Mouse (Mus musculus): ENCODE data around the gene Cntnap2. TPM values are rescaled to one million over a fixed set of nuclear protein-coding genes. Genes with fewer than 3 reads are reported as not detected.
"Not testable (repeated sequence)": the region's sequence is repeated elsewhere in the genome, so short reads cannot be mapped to it uniquely, and the experiment has no call there.

Cntnap2 gene
- total RNA-seq, 2 experiments from 2014 or later = 118 to 122 TPM

DNA sequence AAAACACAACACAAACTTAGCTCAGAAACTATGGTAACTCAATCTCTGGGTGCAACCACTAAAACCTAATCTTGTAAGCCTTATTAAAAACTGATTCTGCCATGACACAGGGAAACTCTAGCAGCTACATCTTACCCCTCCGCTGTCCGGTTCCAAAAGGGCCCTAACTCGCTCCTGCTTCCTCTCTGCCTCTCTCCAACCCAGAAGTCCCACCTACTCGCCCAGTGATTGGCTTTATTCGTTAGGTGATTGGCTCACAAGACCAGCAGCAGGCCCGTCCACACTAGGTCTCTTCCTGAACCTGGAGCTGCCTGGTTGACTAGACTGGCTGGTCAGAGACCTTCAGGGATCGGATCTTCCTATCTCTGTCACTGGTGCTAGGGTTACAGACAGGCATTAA, 2131.1 kb downstream of the Cntnap2 start:
- intact Hi-C loops (cut with DNase I) = loop anchor here (5.0 kb wide), 1 partner anchor 102 kb away; no protein-coding TSS in a partner anchor
- DNase-seq (ENCODE audit: low spot score in 2 of 2) = no peak

DNA sequence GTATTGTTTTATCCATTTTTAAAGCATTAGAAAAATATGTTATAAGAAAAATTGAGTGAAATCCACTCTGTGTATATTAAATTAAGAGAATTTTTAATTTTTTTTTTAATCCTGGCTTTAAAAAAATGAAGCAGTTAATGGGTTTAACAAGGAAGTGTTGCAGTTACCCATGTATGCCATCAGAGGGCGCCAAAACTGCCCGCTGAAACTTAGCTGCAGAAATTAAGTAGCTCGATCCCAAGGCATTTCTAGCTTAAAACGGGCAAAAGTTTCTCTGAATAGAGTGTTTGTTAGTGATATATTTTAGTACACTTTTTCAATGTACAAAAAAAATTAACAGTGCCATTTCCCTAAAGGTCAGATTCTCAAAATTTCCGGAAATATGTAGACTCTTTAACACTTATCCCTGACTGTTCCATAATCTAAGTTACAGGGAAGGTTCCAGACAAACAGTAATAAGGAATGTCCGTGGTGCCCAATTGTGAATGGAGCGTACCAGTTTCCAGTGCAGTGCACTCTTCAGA, 2132.2 kb downstream of the Cntnap2 start:
- intact Hi-C loops (cut with DNase I) = loop anchor here (5.0 kb wide), 1 partner anchor 101 kb away; no protein-coding TSS in a partner anchor
- DNase-seq (ENCODE audit: low spot score in 2 of 2) = peak; percentile 22 to 34

DNA sequence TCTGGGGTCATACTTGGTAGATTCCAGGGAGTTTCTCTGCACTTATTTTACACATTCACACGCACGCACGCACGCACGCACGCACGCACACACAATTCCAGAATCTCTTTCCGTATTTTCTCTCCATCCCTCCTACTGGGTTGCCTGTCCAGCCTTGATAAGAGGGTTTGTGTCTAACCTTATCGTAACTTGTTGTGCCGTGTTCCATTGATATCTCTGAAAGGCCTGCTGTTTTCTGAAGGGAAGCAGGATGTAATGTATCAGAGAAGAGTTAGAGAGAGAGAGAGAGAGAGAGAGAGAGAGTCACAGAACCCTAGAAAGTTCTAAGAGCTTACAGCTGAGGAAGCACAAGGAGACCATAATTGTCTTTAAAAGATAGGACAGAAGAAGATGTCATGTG, 2132.8 kb downstream of the Cntnap2 start:
- intact Hi-C loops (cut with DNase I) = loop anchor here (5.0 kb wide), 1 partner anchor 100 kb away; no protein-coding TSS in a partner anchor
- no peak for DNase-seq (ENCODE audit: low spot score in 2 of 2)

DNA sequence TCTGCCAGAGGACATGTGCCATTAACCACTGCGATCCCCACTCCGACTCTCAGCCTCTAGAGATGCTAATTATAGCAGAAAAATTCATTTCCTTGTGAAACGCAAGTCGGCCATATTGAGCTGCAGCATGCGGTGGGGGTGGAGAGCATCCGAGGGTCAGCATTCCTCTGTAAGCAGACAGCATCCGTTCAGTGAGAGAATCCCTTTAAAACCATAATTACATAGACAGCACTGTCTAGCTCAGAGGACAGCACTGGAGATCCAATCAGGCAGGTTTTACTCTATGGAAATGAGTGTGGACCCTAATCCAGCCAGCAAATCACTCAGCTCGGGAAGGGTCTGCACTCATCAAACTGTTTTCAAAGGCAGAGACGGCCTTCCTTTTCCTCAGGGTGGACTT, 2133.3 kb downstream of the Cntnap2 start:
- no peak for DNase-seq (ENCODE audit: low spot score in 2 of 2)
- intact Hi-C loops (cut with DNase I) = loop anchor here (5.0 kb wide), 1 partner anchor 100 kb away; no protein-coding TSS in a partner anchor

DNA sequence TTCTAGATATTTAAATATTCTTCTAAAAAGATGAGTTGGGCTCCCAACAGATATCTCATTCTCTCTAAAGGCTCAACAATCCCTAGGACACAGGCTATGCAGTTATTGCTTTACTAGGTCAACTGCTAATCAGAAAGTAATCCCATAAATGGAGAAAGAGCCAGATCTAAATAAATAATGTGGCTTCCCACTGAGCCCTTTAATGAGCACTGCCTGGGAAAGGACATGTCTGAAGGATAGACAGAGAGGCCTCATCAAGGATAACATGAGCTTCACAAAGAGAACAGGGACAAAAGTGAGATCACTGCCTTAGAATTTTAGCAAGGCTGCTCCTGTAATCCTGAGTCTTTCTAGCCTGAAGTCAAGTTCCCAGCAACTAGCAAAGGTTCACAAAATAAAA, 2138.4 kb downstream of the Cntnap2 start:
- intact Hi-C loops (cut with DNase I) = no loop called here
- DNase-seq (ENCODE audit: low spot score in 2 of 2) = no peak

DNA sequence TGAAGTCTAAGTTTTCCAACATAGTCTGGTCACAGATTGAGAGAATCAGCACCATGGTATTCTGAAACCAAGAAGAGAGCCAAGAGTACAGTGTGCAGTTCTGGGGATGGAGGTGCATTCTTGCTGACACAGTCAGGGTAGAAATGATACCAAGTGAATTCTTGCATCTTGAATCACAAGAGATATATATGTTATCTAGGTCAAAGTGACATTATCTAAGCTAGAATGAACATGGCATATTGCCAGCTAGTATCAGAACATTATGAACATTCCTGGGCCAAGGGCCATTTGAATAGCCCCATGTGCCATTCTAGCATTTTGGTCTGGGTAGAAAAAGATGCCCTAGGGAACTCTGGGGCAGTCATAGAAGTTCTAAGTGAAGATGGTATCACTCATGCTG, 2141.5 kb downstream of the Cntnap2 start:
- DNase-seq (ENCODE audit: low spot score in 2 of 2) = no peak
- intact Hi-C loops (cut with DNase I) = loop anchor here (5.0 kb wide), 1 partner anchor 107 kb away; no protein-coding TSS in a partner anchor

DNA sequence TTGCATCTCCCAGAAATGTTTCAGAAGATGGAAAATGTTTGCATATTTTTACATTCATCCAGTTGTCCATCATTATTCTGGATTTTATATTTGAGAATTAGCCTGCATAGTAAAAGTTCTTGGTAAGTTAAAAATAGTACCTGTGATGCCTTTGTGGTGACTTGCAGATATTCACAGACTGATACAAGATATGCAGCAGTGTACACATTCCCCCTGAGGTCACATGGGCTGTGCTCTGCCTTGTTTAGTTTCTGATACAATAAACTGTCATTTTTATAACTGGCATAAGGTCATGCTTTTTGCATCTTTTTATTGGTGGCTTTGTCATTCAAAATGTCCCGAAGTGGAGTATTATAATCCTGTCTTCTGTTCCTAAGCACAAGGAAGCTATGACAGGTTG, 2148.9 kb downstream of the Cntnap2 start:
- no peak for DNase-seq (ENCODE audit: low spot score in 2 of 2)
- intact Hi-C loops (cut with DNase I) = no loop called here

DNA sequence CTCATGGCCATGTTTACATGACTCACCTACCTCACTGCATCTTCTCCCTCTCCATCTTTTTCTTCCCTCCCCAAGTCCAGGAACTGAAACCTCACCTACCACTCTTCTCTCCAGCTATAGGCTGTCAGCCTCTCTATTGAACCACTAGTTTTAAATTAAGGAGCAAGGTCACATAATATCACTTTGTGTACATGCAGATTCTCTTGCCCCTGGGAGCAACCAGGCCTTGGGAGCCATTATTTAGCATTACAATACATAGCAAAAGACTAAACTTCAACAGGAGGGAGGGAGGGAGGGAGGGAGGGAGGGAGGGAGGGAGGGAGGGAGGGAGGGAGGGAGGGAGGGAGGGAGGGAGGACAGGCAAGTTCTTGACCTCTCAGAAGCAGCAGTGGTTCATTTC, 2155.6 kb downstream of the Cntnap2 start:
- intact Hi-C loops (cut with DNase I) = no loop called here
- no peak for DNase-seq (ENCODE audit: low spot score in 2 of 2)

DNA sequence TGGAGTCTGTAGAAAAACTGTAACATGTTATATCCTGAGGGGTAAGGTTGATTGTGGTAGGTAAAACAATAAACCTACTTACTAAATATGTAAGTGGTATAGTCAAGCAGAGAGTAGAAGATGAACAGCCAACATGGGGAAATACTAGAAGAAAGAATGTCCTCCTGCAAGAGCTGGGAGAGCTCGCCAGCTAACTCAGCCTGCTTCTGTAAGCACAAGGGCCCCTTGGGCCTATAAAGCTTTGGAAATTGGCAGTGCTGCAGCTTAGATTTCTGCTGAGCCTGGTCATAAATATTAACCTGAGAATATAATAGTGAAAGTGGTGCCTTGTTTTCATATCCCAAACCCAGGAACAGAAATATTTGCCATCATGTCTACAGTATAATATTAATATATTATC, 2164.4 kb downstream of the Cntnap2 start:
- intact Hi-C loops (cut with DNase I); DNase-seq (ENCODE audit: low spot score in 2 of 2): not testable (repeated sequence)

DNA sequence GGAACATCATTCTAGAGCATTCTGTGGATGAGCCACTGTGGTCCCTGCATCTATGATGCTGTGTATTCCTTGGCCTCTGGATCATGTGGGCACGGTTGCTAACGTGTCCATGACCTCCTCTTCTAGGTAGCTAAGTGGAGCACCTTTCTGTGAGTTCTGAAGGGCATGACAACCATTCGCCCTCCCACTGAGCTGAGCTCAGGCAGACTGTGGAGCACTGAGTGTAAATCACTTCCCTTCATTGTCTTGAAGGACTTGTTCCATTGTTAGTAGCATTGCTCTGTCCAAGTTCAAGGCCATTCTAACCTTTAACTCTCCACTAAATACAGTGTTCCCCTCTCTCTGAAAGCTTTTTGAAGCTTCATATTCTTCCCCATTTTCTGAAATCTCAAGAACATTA, 2166.2 kb downstream of the Cntnap2 start:
- DNase-seq (ENCODE audit: low spot score in 2 of 2); intact Hi-C loops (cut with DNase I): not testable (repeated sequence)

DNA sequence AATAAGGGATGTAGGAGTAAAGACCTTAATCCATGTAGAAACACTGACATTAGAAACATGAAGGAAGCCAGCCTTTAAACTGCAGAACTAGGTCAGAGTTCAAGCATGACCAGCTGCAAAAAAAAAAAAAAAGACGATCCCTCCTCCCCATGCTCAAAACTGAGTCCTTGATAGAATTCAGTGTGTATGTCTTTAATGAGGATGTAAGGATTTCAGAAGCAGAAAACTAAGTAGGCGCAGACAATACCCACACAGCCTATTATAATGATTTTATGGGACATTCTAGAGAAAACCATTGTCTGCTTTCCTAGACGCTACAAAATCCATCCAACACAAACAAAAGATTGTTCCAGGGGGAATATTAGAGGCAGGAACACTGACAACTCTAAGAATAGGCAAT, 2168.4 kb downstream of the Cntnap2 start:
- DNase-seq (ENCODE audit: low spot score in 2 of 2) = no peak
- intact Hi-C loops (cut with DNase I) = no loop called here

DNA sequence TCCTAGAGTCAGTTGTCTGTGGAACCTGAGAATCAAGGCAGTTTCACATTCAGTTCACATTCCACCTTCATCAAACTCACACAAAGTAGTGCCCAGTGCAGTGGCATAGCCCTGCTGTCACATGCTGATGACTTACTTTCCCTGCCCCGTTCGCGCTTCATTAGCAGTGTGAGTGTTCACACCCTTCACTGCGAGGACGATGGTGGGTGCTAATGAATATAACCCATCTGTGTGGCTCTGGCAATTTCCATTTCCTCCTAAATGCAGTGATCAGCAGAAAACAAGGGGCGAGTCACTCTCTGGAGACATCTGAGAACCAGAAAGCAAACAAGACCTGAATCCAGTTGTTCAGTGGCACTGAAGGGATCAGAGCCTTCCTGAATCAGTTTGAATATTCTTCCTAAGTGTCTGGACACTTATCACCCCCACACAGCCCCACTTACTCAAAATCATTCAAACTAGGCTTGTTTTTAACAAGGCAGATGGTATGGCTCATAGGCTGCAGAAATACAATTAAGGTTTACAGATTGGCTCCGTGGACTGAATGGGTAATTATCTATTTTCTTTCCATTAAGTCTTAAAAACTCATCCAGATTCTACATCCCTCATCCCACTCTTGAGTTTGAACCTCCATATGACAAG, 2169.6 kb downstream of the Cntnap2 start:
- no peak for DNase-seq (ENCODE audit: low spot score in 2 of 2)
- intact Hi-C loops (cut with DNase I) = no loop called here

DNA sequence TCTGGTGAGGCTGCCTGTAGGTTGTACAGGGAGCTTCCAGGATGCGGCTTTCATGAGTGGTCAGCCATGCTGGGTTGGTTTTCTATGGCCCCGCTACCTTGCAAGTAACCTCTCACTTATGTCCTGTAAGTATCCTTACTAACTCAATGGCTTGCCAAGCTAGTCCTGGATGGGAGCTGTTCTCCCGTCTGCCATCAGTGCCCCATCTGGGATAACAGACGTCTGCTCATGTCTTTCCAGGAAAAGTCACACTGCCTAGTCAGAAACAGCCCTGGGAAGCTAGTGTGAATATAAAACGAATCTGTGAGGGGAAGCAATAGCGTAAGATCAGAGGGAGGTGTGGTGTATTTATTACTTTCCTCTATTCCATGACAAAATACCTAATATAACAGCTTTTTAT, 2172.4 kb downstream of the Cntnap2 start:
- intact Hi-C loops (cut with DNase I) = no loop called here
- DNase-seq (ENCODE audit: low spot score in 2 of 2) = no peak

DNA sequence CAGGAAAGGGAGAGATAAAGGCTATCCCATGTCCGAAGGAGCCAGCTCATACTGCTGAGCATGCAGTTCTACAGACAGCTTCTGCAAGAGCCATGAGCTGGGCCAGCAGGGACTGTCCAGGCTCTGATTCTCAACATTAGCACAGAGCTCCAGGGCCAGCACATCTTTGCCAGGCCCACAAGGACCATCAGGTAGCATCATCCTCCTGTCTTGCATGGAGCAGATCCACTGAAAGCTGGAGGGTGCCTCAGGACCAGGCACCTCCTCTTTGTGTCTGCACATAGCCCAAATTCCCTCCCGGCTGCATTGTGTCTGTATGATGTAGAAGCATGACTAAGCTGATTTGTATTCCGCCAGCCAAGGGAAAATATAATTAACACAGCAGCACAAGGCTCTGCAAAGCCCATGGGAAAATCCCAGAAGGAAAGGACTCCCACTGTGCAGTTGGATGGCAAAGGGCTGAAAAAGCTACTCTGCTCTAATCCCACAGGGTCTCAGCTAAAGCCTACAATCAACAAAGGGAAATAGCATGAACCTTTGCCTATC, 2180.3 kb downstream of the Cntnap2 start:
- peak; percentile 52 to 60 for DNase-seq (ENCODE audit: low spot score in 2 of 2)
- intact Hi-C loops (cut with DNase I) = no loop called here

DNA sequence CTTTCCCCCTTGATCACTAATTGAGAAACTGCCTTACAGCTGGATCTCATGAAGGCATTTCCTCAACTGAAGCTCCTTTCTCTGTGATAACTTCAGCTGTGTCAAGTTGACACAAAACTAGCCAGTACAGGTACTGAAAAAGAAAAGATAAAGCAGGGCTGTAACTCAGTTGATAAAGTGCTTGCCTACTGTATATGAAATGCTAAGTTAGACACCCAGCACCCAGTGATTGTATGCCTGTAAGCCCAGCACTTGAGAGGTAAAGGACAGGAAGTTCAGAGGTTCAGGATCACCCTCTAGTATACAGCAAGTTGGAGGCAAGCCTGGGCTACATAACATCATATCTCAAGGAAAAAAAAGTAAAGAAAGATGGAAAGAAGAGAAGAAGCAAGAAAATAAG, 2182.2 kb downstream of the Cntnap2 start:
- intact Hi-C loops (cut with DNase I) = no loop called here
- DNase-seq (ENCODE audit: low spot score in 2 of 2) = no peak

DNA sequence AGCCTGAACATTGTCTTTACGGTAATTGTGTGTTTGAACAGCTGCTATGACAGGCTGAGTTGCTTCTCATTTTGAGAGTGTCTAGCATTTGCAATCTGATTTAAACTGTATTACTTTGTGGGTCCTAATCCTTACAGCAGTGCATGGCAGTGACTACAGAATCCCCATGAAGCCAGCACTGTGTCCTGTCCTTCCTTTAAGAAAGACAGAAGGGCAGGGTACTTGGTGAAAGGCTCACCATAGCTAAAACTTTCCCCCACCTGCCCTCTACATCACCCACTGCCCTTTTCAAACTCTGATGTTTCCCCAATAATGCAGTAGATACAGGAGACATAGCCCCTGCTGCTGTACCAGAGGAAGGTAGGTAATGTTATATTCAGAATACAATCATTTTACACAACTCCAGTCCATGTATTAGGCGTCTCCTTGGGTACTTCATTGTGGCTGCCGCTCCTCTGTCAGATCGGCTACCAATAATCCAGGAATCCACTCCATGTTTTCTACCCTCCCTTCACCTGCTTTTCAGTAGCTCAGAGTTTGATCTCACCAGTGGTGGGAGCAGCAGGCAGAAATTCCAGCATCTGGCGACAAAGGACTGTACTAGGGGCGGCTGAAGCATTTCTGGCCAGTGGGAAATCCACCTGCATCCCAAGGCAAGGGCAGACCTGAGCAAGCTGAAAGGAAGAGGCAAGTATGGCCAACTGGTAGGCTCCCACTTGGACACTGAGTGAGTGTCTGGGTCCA, 2184.9 kb downstream of the Cntnap2 start:
- intact Hi-C loops (cut with DNase I) = no loop called here
- peak; percentile 8 to 28 for DNase-seq (ENCODE audit: low spot score in 2 of 2)

DNA sequence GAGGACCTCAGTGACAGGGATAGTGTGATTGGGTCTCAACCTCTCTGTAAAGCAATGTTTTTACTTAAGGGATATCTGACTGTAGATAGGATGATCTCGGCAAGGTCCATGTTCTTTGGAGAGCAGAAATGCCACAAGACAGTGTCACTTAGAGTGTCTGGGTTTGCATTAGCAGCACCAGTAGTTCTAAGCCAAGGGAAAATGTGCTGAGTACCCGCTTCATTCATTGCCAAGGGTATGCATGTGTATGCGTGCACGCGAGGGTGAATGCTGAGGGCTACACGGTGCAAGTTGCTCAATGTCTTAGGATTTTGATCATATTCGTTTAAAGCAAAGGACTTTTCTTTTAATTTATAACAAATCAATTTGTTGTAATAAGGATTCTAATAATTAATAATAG, 2185.5 kb downstream of the Cntnap2 start:
- intact Hi-C loops (cut with DNase I) = no loop called here

DNA sequence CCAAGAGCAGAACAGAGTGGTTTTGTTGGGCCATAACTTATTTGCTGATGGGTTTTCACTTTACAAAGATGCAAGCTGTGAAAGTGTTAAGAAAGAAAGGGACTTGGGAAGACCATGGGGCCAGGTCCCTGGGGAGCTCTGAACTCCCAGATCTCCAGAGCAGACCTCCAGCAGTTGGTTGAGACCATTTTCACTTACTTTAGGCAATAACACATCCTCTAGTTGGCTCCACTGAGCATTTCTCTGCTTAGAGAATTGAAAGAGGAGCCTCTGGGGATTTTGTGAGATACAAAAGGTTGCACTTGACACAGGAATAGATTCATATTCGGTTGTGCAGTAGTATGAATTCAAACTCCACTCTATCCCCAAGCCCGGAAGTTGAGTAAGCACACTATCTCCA, 2196.1 kb downstream of the Cntnap2 start:
- intact Hi-C loops (cut with DNase I) = no loop called here
- DNase-seq (ENCODE audit: low spot score in 2 of 2) = no peak

More for the DNA sequence above, 2185.5 kb downstream of the Cntnap2 start:
- DNase-seq (ENCODE audit: low spot score in 2 of 2) = no peak

DNA sequence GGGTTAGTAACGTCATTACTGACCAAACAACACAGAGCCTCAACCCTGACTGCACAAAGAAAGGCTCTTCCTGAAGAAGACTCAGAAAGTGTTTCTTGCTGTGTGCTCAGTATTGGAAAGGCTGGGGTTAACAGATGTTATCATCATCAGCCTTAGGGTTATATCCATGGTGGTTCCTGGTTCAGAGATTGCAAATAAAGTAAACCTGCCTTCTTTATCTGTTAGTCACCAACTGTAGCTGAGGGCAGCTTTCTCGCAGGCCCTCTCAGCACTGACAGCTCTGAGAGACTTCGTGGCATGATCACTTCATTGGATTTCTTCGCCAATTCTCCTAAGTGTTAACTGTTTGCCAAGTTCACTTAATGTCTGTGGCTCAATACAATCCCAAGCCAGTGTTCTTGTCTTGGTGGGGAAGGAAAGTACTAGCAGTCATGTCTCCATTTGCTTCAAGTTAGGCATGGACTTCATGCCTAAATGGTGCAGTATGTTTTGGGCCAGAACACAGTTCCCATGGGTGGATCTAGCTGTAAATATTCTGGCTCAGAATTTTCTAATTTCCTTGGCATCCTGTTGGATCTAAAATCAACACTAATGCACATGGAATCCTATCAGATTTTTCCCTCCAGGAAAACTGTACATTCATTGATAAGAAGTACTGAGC, 2197.2 kb downstream of the Cntnap2 start:
- intact Hi-C loops (cut with DNase I) = no loop called here
- no peak for DNase-seq (ENCODE audit: low spot score in 2 of 2)

DNA sequence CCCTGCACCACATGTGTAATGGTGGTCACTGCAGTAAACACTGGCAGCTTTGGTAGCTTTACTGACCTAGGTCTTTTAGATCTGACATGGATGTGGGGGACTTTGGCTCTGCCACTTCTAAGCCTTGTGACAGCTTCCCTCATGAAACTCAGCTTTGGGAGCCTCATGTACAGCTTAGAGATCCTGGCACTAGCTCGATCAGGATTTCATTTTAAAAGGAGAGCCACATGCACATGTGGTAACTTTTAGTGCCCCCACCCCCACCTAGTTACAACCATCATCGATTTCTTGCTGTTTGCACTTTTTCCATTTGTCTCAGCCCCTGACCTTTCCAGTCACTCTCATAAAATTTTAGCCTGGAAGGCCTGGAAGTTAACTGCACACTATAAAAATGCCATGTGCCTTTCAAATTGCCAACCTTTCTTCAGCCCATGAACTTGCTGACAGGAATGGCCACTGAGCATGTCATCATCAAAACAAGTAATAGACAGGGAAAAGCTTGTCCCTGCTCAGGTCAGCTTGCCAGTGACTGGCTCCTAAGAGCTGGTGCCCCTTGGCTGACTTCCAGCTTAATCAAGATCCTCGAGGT, 2197.9 kb downstream of the Cntnap2 start:
- intact Hi-C loops (cut with DNase I) = no loop called here
- no peak for DNase-seq (ENCODE audit: low spot score in 2 of 2)

Measured in left cerebral cortex, postnatal 36 days (tissue).